Mouse (Mus musculus): ENCODE data around the gene Cd4.
"Not testable (repeated sequence)": the region's sequence is repeated elsewhere in the genome, so short reads cannot be mapped to it uniquely, and the experiment has no call there.

Cd4 gene

GRCm38 (mm10) chr6:124915160-124915941 lies 27.3 kb upstream of the Cd4 start:
- no peak for DNase-seq

GRCm38 (mm10) chr6:124914511-124914910 lies 26.5 kb upstream of the Cd4 start:
- no peak for DNase-seq

GRCm38 (mm10) chr6:124913721-124914285 lies 25.8 kb upstream of the Cd4 start:
- no peak for DNase-seq

GRCm38 (mm10) chr6:124913214-124913613 lies 25.2 kb upstream of the Cd4 start:
- no peak for DNase-seq

GRCm38 (mm10) chr6:124911533-124912218 lies 23.7 kb upstream of the Cd4 start, which contains the start of gene Lag3:
Gene Lag3, minus strand, starts transcription at chr6:124911705.
- DNase-seq: no peak

- DNase-seq: no peak
These were observed 22.0 kb upstream of the Cd4 start for GRCm38 (mm10) chr6:124910032-124910431.

- no peak for DNase-seq
These were observed 19.7 kb upstream of the Cd4 start for GRCm38 (mm10) chr6:124907767-124908166.

- DNase-seq: no peak
These were observed 17.2 kb upstream of the Cd4 start for GRCm38 (mm10) chr6:124904991-124905860.

- DNase-seq: no peak
These were observed 16.4 kb upstream of the Cd4 start for GRCm38 (mm10) chr6:124904161-124904981.

- DNase-seq: peak; percentile 89 to 97
These were observed 15.6 kb upstream of the Cd4 start for GRCm38 (mm10) chr6:124903580-124904151.

- DNase-seq: no peak
These were observed 13.8 kb upstream of the Cd4 start for GRCm38 (mm10) chr6:124901851-124902250.

GRCm38 (mm10) chr6:124900801-124901480 lies 12.9 kb upstream of the Cd4 start:
- DNase-seq: no peak

- DNase-seq: no peak
These were observed 12.2 kb upstream of the Cd4 start for GRCm38 (mm10) chr6:124900056-124900800.

GRCm38 (mm10) chr6:124898359-124898758 lies 10.3 kb upstream of the Cd4 start:
- DNase-seq: no peak

- not testable (repeated sequence) for DNase-seq
These were observed 6.1 kb upstream of the Cd4 start for GRCm38 (mm10) chr6:124894113-124894512.

- DNase-seq: no peak
These were observed 3.0 kb upstream of the Cd4 start for GRCm38 (mm10) chr6:124890997-124891396.

- DNase-seq: no peak
These were observed 619 bp upstream of the Cd4 start for GRCm38 (mm10) chr6:124888555-124889125.

GRCm38 (mm10) chr6:124885956-124886381 lies 2.1 kb downstream of the Cd4 start:
- no peak for DNase-seq

GRCm38 (mm10) chr6:124884714-124885500 lies 3.1 kb downstream of the Cd4 start:
- DNase-seq: no peak
